Mouse (Mus musculus) midbrain, postnatal 0 days (tissue): ENCODE results near the gene Ccdc169. TPM values are rescaled to one million over a fixed set of nuclear protein-coding genes. Genes with fewer than 3 reads are reported as not detected.
A peak's percentile ranks its signal among the peaks of the same experiment; 100 is the strongest.

Experiments
- ATAC-seq: fragments of 200-750 bp; cut with Nextera tagmentation; 2 replicates; pipeline ENCODE4 v1.8.0; 2017; ENCODE audit warnings: moderate number of reproducible peaks, mild to moderate bottlenecking, moderate TSS enrichment, moderate library complexity; ENCODE audit not compliant: low FRiP score
- DNase-seq: peaks from one replicate; pipeline ENCODE4 v3.0.0-alpha.2; 2015; ENCODE audit warnings: low spot score
- H3K27ac ChIP-seq: fragments of 300-500 bp; sonication (generic); 2 replicates; pipeline ENCODE4 v1.5.1; 2014; ENCODE audit warnings: low read depth, mild to moderate bottlenecking, low read length, mixed read lengths
- H3K27me3 ChIP-seq: fragments of 300-500 bp; sonication (generic); 2 replicates; pipeline ENCODE4 v1.6.1; 2014; ENCODE audit warnings: low read length, control low read depth, mixed read lengths; ENCODE audit not compliant: insufficient read depth
- H3K36me3 ChIP-seq: fragments of 300-500 bp; sonication (generic); 2 replicates; pipeline ENCODE4 v1.6.1; 2014; ENCODE audit warnings: low read length, control low read depth, mixed read lengths; ENCODE audit not compliant: insufficient read depth
- H3K4me1 ChIP-seq: fragments of 300-500 bp; sonication (generic); 2 replicates; pipeline ENCODE4 v1.6.1; 2014; ENCODE audit warnings: mild to moderate bottlenecking, control low read depth, antibody characterized with exemption, low read length, mixed read lengths; ENCODE audit not compliant: insufficient read depth
- H3K4me2 ChIP-seq: fragments of 300-500 bp; sonication (generic); 2 replicates; pipeline ENCODE4 v1.6.1; 2014; ENCODE audit warnings: low read depth, mild to moderate bottlenecking, low read length, mixed read lengths; ENCODE audit not compliant: poor library complexity, severe bottlenecking
- H3K4me3 ChIP-seq: fragments of 300-500 bp; sonication (generic); 2 replicates; pipeline ENCODE4 v1.5.1; 2014; ENCODE audit warnings: low read depth, mild to moderate bottlenecking, low read length, moderate library complexity
- H3K9ac ChIP-seq: fragments of 300-500 bp; sonication (generic); replicated peaks from 2 replicates; pipeline ENCODE4 v1.6.1; 2014; ENCODE audit warnings: mild to moderate bottlenecking, low read length, moderate library complexity, mixed read lengths; ENCODE audit not compliant: poor library complexity, severe bottlenecking
- H3K9me3 ChIP-seq: fragments of 300-500 bp; sonication (generic); 2 replicates; pipeline ENCODE4 v1.6.1; 2016; ENCODE audit warnings: low read length, control low read depth
- CTCF ChIP-seq: IDR thresholded peaks from 2 replicates; pipeline ENCODE4 v1.5.1; 2016; ENCODE audit warnings: antibody characterized with exemption, mild to moderate bottlenecking
- WGBS: fragments of 180-500 bp; shearing (Covaris S2); extraction: QIAGEN DNeasy Blood & Tissue Kit; methylation state at CpG from one replicate; pipeline ENCODE4 v1.1.7; 2014; 5-methylcytosine and 5-hydroxymethylcytosine counted together
- polyA plus RNA-seq: library from polyadenylated mRNA; unstranded; fragments of >200 nt; fragmentation: Nextera tagmentation; extraction: Ambion mirVana; gene quantifications from 2 replicates; pipeline ENCODE4 v1.2.1, GENCODE M21; 2015
- total RNA-seq: library from RNA; depleted of rRNA; stranded (reverse); fragments of >200 nt; gene quantifications from 2 replicates; pipeline ENCODE4 v1.2.3, GENCODE M21; 2014

Ccdc169 gene
- total and polyA plus RNA-seq, 2 experiments from 2014 or later: 0.05 to 0.11 TPM

GRCm38 (mm10) chr3:55095968-55096654 lies 41.0 kb upstream of the Ccdc169 start:
- no peak overlapping the region for H3K9ac ChIP-seq
- no peak overlapping the region for H3K4me3 ChIP-seq
- no peak overlapping the region for H3K27ac ChIP-seq
- ATAC-seq (peak; percentile 72), DNase-seq (peak; percentile 56)
- H3K9me3 ChIP-seq: no peaks in the 10 kb centered on the region
- no peak overlapping the region for H3K4me2 ChIP-seq
- no peaks in the 10 kb centered on the region; the same call in 1 of the 2 replicates for H3K4me1 ChIP-seq
- H3K36me3 ChIP-seq: no peaks in the 10 kb centered on the region
- WGBS: 23% methylated on average over 8 of the region's 8 CpGs
- TF ChIP-seq CTCF: peak; percentile 32
- H3K27me3 ChIP-seq: no peaks in the 10 kb centered on the region

GRCm38 (mm10) chr3:55096655-55097005 lies 40.5 kb upstream of the Ccdc169 start:
- H3K36me3 ChIP-seq: no peaks in the 10 kb centered on the region
- WGBS: 72% methylated on average over 2 of the region's 2 CpGs
- no peaks in the 10 kb centered on the region for H3K27me3 ChIP-seq
- no peak overlapping the region for H3K4me2 ChIP-seq
- H3K9ac ChIP-seq: no peak overlapping the region
- H3K27ac ChIP-seq: no peak overlapping the region
- TF ChIP-seq CTCF: no peak
- DNase-seq (no peak), ATAC-seq (no peak)
- no peak overlapping the region for H3K4me3 ChIP-seq
- no peaks in the 10 kb centered on the region for H3K9me3 ChIP-seq
- no peaks in the 10 kb centered on the region; the same call in 1 of the 2 replicates for H3K4me1 ChIP-seq

DNA sequence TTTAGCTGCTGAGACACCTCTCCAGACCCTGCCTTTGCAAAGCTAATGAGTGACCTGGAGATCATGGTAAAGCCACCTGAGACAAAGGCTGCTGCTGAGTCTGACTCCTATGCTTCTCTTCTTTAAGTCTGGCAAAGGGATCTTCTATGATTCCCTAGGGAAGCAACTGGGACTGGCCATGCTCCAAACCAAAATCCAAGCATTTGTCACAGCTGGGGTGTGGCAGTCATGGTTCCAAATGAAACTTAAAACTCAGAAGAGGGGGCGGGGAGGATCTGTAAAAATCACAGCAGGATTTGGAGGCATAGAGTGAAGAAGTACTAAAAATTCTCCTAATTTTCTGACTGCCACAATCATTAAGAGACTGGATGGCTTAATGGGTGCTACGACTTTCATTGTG lies 40.0 kb upstream of the Ccdc169 start:
- no peaks in the 10 kb centered on the region; the same call in 1 of the 2 replicates for H3K4me1 ChIP-seq
- H3K36me3 ChIP-seq: no peaks in the 10 kb centered on the region
- H3K4me3 ChIP-seq: no peak overlapping the region
- no peak for ATAC-seq
- WGBS: 82% methylated on average over 2 of the region's 2 CpGs
- no peak overlapping the region for H3K9ac ChIP-seq
- no peaks in the 10 kb centered on the region for H3K27me3 ChIP-seq
- H3K27ac ChIP-seq: no peak overlapping the region
- no peak for DNase-seq
- H3K9me3 ChIP-seq: no peaks in the 10 kb centered on the region
- H3K4me2 ChIP-seq: no peak overlapping the region
- TF ChIP-seq CTCF: no peak

- Histone ChIP-seq H3K4me2 (no peak overlapping the region), H3K4me3 (no peak overlapping the region), H3K27ac (no peak overlapping the region), H3K27me3 (no peaks in the 10 kb centered on the region), H3K4me1 (no peaks in the 10 kb centered on the region; the same call in 1 of the 2 replicates), H3K9ac (no peak overlapping the region), H3K36me3 (no peaks in the 10 kb centered on the region), H3K9me3 (no peaks in the 10 kb centered on the region)
- WGBS: 18% methylated on average over 2 of the region's 2 CpGs
- DNase-seq (peak; percentile 62), ATAC-seq (no peak)
- TF ChIP-seq CTCF: no peak
These were observed 39.1 kb upstream of the Ccdc169 start for GRCm38 (mm10) chr3:55098014-55098413.

DNA sequence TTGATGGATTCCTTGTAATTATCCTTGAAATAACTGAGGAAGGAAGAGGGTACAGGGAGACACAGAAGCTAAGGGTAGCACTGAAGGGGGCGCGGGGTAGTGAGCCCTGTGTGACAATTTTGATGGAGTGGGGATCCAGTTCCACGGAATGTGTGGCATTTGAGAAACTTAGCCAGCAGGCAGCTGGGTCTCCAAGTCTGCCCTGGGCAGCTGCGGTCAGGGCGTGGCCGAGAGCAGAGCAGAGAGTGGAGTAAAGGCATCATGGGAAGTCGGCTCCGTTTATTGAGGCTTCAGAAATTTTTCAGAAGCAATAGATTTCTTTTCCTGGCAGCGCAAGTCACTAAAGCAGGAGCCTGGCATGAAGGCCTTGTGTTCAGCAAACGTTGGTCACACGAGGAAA lies 38.1 kb upstream of the Ccdc169 start:
- 83% methylated on average over 11 of the region's 11 CpGs for WGBS
- no peak for ATAC-seq
- Histone ChIP-seq H3K4me1 (no peaks in the 10 kb centered on the region; the same call in 1 of the 2 replicates), H3K4me3 (no peak overlapping the region), H3K9ac (no peak overlapping the region), H3K4me2 (no peak overlapping the region), H3K27ac (no peak overlapping the region), H3K9me3 (no peaks in the 10 kb centered on the region), H3K27me3 (no peaks in the 10 kb centered on the region), H3K36me3 (no peaks in the 10 kb centered on the region)
- TF ChIP-seq CTCF: no peak
- DNase-seq: no peak

DNA sequence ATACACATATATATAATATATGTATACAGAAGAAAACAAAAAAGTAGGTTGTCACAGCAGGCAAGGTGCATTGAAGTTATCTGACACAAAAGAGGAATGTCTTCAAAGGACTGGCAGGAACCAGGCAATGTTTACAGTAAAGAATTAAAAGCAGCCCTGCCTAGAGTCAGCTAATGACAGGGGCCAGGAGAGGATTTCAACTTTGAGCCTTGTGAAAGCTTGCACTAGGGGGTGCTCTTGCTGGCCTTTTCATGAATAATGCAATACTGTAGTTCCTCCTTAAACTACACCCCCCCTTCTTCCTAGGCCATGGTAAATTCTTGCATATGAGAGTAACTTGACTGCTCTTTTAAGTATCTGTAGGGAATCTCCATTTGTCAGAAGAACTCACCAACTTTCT lies 36.0 kb upstream of the Ccdc169 start:
- Histone ChIP-seq H3K4me1 (no peaks in the 10 kb centered on the region; the same call in 1 of the 2 replicates), H3K9me3 (no peaks in the 10 kb centered on the region), H3K36me3 (no peaks in the 10 kb centered on the region), H3K9ac (no peak overlapping the region), H3K4me2 (no peak overlapping the region), H3K27ac (no peak overlapping the region), H3K4me3 (no peak overlapping the region), H3K27me3 (no peaks in the 10 kb centered on the region)
- DNase-seq (no peak), ATAC-seq (no peak)
- no peak for TF ChIP-seq CTCF
